Mouse (Mus musculus): ENCODE measurements around the gene Cdk14. TPM values are rescaled to one million over a fixed set of nuclear protein-coding genes. Genes with fewer than 3 reads are reported as not detected.
A peak's percentile ranks its signal among the peaks of the same experiment; 100 is the strongest.

Gene Cdk14
- polyA plus RNA-seq, 1 experiment from 2014 or later, result 44.1 TPM

- Histone ChIP-seq H3K27me3 (no peaks in the 10 kb centered on the region), H3K9me3 (no peaks in the 10 kb centered on the region), H3K4me1 (replicated peaks) (peaks cover 20% of the 10 kb centered on the region), H3K9ac (no peak overlapping the region), H3K4me3 (no peak overlapping the region), H3K36me3 (no peaks in the 10 kb centered on the region), H3K27ac (replicated peaks) (0 out of 2 replicates have a peak overlapping the region, but pooled peaks have one; percentile 15), H3K4me2 (no peak overlapping the region)
- 45% methylated on average over 4 of the region's 4 CpGs for WGBS
- ATAC-seq (ENCODE audit: low FRiP score, low read depth), result 0 out of 2 replicates have a peak, but pooled peaks have one; percentile 38
Measured at GRCm38 (mm10) chr5:5056102-5056883, 363.8 kb downstream of the Cdk14 start.

DNA sequence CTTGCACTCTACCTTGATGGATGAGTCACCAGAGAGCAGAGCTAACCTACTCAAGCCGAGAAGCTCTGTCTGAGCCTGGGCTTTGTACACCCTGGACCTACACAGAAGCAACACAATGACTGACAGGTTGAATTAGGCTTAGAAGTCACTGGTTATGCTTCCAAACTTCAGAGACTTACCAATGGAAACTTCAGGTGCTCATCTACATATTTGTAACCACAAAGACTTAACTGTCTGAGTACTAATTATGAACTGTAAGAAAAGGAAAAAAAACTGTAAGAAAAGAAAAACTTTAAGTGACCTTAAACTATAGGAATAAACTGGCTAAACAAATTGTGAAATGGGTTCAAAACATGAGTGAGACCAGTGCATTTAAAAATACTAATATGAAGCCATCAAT, 364.6 kb downstream of the Cdk14 start:
- H3K9me3 ChIP-seq, result no peaks in the 10 kb centered on the region
- ATAC-seq (ENCODE audit: low FRiP score, low read depth), result no peak
- 26% methylated on average over 1 of the region's 1 CpGs for WGBS
- H3K4me3 ChIP-seq, result no peak overlapping the region
- H3K4me2 ChIP-seq, result no peak overlapping the region
- H3K27ac ChIP-seq (replicated peaks), result no peak overlapping the region
- peaks cover 20% of the 10 kb centered on the region for H3K4me1 ChIP-seq (replicated peaks)
- H3K27me3 ChIP-seq, result no peaks in the 10 kb centered on the region
- H3K36me3 ChIP-seq, result no peaks in the 10 kb centered on the region
- no peak overlapping the region for H3K9ac ChIP-seq

DNA sequence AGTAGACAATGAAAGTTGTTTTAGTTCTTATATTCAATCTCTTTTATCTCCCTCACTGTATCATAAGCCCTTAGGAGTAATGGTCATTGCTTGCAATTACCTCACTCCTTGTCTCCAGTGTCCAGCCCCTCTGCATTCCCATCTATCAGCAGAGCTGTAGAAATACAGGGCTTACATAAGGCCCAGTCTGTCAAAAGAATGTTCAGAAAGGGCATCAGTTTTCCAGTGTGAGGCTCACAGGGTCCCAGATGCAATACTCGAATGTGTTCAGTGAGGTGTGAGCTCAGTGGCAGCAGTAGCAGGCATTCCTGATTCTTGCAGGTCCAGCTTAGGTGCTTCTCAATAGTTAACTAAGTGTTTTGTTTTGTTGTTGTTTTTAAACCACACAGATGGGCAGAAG, 365.8 kb downstream of the Cdk14 start:
- no peak overlapping the region for H3K4me2 ChIP-seq
- no peak for ATAC-seq (ENCODE audit: low FRiP score, low read depth)
- peaks cover 20% of the 10 kb centered on the region for H3K4me1 ChIP-seq (replicated peaks)
- no peaks in the 10 kb centered on the region for H3K27me3 ChIP-seq
- H3K4me3 ChIP-seq, result no peak overlapping the region
- WGBS, result 35% methylated on average over 1 of the region's 1 CpGs
- no peak overlapping the region for H3K27ac ChIP-seq (replicated peaks)
- 0 out of 2 replicates have a peak overlapping the region, but pooled peaks have one; percentile 12 for H3K9ac ChIP-seq
- no peaks in the 10 kb centered on the region for H3K9me3 ChIP-seq
- H3K36me3 ChIP-seq, result no peaks in the 10 kb centered on the region

- no peaks in the 10 kb centered on the region for H3K36me3 ChIP-seq
- peaks cover 12% of the 10 kb centered on the region for H3K4me1 ChIP-seq (replicated peaks)
- ATAC-seq (ENCODE audit: low FRiP score, low read depth), result no peak
- 69% methylated on average over 5 of the region's 5 CpGs for WGBS
- H3K27me3 ChIP-seq, result no peaks in the 10 kb centered on the region
- H3K9ac ChIP-seq, result no peak overlapping the region
- no peak overlapping the region for H3K27ac ChIP-seq (replicated peaks)
- no peaks in the 10 kb centered on the region for H3K9me3 ChIP-seq
- no peak overlapping the region for H3K4me3 ChIP-seq
- H3K4me2 ChIP-seq, result no peak overlapping the region
Measured at GRCm38 (mm10) chr5:5044326-5044725, 375.8 kb downstream of the Cdk14 start.

- Histone ChIP-seq H3K27me3 (no peaks in the 10 kb centered on the region), H3K9me3 (no peaks in the 10 kb centered on the region), H3K4me3 (no peak overlapping the region), H3K4me2 (no peak overlapping the region), H3K9ac (no peak overlapping the region), H3K36me3 (no peaks in the 10 kb centered on the region), H3K4me1 (replicated peaks) (peaks cover 12% of the 10 kb centered on the region), H3K27ac (replicated peaks) (no peak overlapping the region)
- no peak for ATAC-seq (ENCODE audit: low FRiP score, low read depth)
- WGBS, result 94% methylated on average over 1 of the region's 1 CpGs
Measured at GRCm38 (mm10) chr5:5042735-5043134, 377.4 kb downstream of the Cdk14 start.

- Histone ChIP-seq H3K9me3 (no peaks in the 10 kb centered on the region), H3K4me1 (replicated peaks) (peaks cover 12% of the 10 kb centered on the region), H3K4me2 (no peak overlapping the region), H3K4me3 (no peak overlapping the region), H3K9ac (no peak overlapping the region), H3K27ac (replicated peaks) (no peak overlapping the region), H3K27me3 (no peaks in the 10 kb centered on the region), H3K36me3 (no peaks in the 10 kb centered on the region)
- 51% methylated on average over 4 of the region's 4 CpGs for WGBS
- ATAC-seq (ENCODE audit: low FRiP score, low read depth), result no peak
Measured at GRCm38 (mm10) chr5:5041480-5041879, 378.6 kb downstream of the Cdk14 start.

- ATAC-seq (ENCODE audit: low FRiP score, low read depth), result peak; percentile 63
- WGBS, result 30% methylated on average over 4 of the region's 4 CpGs
- H3K36me3 ChIP-seq, result no peaks in the 10 kb centered on the region
- H3K4me1 ChIP-seq (replicated peaks), result peaks cover 12% of the 10 kb centered on the region
- no peak overlapping the region for H3K9ac ChIP-seq
- H3K4me2 ChIP-seq, result 0 out of 2 replicates have a peak overlapping the region, but pooled peaks have one; percentile 3
- no peak overlapping the region for H3K27ac ChIP-seq (replicated peaks)
- no peaks in the 10 kb centered on the region for H3K27me3 ChIP-seq
- no peak overlapping the region for H3K4me3 ChIP-seq
- no peaks in the 10 kb centered on the region for H3K9me3 ChIP-seq
Measured at GRCm38 (mm10) chr5:5039700-5040284, 380.3 kb downstream of the Cdk14 start.

- H3K4me3 ChIP-seq, result no peak overlapping the region
- no peak overlapping the region for H3K27ac ChIP-seq (replicated peaks)
- H3K27me3 ChIP-seq, result no peaks in the 10 kb centered on the region
- peaks cover 12% of the 10 kb centered on the region for H3K4me1 ChIP-seq (replicated peaks)
- 40% methylated on average over 5 of the region's 5 CpGs for WGBS
- H3K9me3 ChIP-seq, result no peaks in the 10 kb centered on the region
- H3K9ac ChIP-seq, result no peak overlapping the region
- ATAC-seq (ENCODE audit: low FRiP score, low read depth), result peak; percentile 35; the same call in 1 of the 2 replicates
- H3K36me3 ChIP-seq, result no peaks in the 10 kb centered on the region
- no peak overlapping the region for H3K4me2 ChIP-seq
Measured at GRCm38 (mm10) chr5:5033445-5033844, 386.7 kb downstream of the Cdk14 start.

GRCm38 (mm10) chr5:5032847-5033246, 387.3 kb downstream of the Cdk14 start:
- H3K27me3 ChIP-seq, result no peaks in the 10 kb centered on the region
- no peak overlapping the region for H3K4me2 ChIP-seq
- WGBS, result 33% methylated on average over 6 of the region's 6 CpGs
- H3K4me3 ChIP-seq, result no peak overlapping the region
- no peaks in the 10 kb centered on the region for H3K9me3 ChIP-seq
- peak overlapping the region; percentile 34; the same call in 1 of the 2 replicates for H3K27ac ChIP-seq (replicated peaks)
- ATAC-seq (ENCODE audit: low FRiP score, low read depth), result 0 out of 2 replicates have a peak, but pooled peaks have one; percentile 10
- H3K36me3 ChIP-seq, result no peaks in the 10 kb centered on the region
- H3K9ac ChIP-seq, result no peak overlapping the region
- peaks cover 12% of the 10 kb centered on the region for H3K4me1 ChIP-seq (replicated peaks)

GRCm38 (mm10) chr5:5032446-5032845, 387.7 kb downstream of the Cdk14 start:
- Histone ChIP-seq H3K4me2 (no peak overlapping the region), H3K4me3 (no peak overlapping the region), H3K27me3 (no peaks in the 10 kb centered on the region), H3K9ac (no peak overlapping the region), H3K36me3 (no peaks in the 10 kb centered on the region), H3K9me3 (no peaks in the 10 kb centered on the region), H3K27ac (replicated peaks) (peak overlapping the region; percentile 34; the same call in 1 of the 2 replicates), H3K4me1 (replicated peaks) (peaks cover 12% of the 10 kb centered on the region)
- 62% methylated on average over 11 of the region's 11 CpGs for WGBS
- ATAC-seq (ENCODE audit: low FRiP score, low read depth), result peak; percentile 42

GRCm38 (mm10) chr5:5030431-5030830, 389.7 kb downstream of the Cdk14 start:
- H3K4me2 ChIP-seq, result no peak overlapping the region
- no peak overlapping the region for H3K27ac ChIP-seq (replicated peaks)
- ATAC-seq (ENCODE audit: low FRiP score, low read depth), result no peak
- H3K9ac ChIP-seq, result no peak overlapping the region
- peaks cover 12% of the 10 kb centered on the region for H3K4me1 ChIP-seq (replicated peaks)
- no peaks in the 10 kb centered on the region for H3K36me3 ChIP-seq
- H3K4me3 ChIP-seq, result no peak overlapping the region
- H3K9me3 ChIP-seq, result no peaks in the 10 kb centered on the region
- no peaks in the 10 kb centered on the region for H3K27me3 ChIP-seq
- WGBS, result 66% methylated on average over 2 of the region's 2 CpGs

- no peak overlapping the region for H3K4me3 ChIP-seq
- H3K36me3 ChIP-seq, result no peaks in the 10 kb centered on the region
- no peak overlapping the region for H3K9ac ChIP-seq
- no peaks in the 10 kb centered on the region for H3K9me3 ChIP-seq
- no peaks in the 10 kb centered on the region for H3K4me1 ChIP-seq (replicated peaks)
- 74% methylated on average over 3 of the region's 3 CpGs for WGBS
- no peak overlapping the region for H3K27ac ChIP-seq (replicated peaks)
- ATAC-seq (ENCODE audit: low FRiP score, low read depth), result no peak
- no peaks in the 10 kb centered on the region for H3K27me3 ChIP-seq
- no peak overlapping the region for H3K4me2 ChIP-seq
Measured at GRCm38 (mm10) chr5:5018959-5019358, 401.2 kb downstream of the Cdk14 start.
